11 mouse cellular contexts compared by ENCODE assay signal in the genomic region with DNA sequence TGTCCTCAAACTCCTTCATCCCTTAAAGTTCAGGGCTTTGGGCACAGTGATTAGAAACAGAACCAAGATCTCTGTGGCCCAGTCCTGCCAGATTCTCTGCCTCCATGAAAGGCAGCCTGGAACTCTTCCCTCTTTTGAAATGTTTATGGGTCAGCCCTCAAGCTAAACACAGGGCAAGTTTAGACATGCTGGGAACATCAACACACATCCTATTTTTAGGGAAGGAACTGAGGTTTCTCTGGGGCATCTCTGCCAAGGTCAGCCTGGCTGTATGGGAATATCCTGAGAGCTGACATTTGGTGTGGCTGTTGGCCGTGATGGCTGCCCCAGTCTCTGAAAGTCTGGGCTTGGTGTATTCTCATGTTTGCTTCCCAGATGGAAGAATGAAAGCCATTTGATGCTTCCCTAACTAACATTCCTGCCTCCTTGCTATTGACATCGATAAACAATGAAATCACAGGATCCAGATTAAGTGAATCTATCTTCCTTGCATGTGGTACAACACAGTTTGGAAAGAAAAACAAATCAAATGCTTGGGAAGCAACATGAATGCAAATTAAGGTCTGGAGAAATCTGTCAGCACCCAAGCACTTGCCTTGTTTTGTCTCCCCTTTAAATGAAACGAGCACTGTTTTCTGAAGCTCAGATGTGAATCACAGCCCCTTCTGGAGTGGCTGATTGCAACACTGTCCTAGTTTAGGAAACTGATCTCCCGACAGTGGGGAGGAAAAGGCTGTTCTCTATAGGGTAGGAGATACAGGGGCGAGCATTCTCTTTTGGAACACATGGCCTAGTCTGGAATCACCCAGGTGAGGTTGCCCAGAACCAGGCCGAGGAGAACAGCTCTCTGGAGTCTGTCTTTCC. TPM values are rescaled to one million over a fixed set of nuclear protein-coding genes. Genes with fewer than 3 reads are reported as not detected.
A peak's percentile ranks its signal among the peaks of the same experiment; 100 is the strongest.
DNase-seq lines count a peak whose midpoint lies in the region; ATAC-seq and TF ChIP-seq lines count a peak whose summit lies in the region.
"Had no signal": no experiment of that assay in that cellular context is flagged by ENCODE, and none has a peak within 500 bp of the region (broad histone marks: within the 10 kb centered on the region; RNA-seq: fewer than 3 reads in every experiment).

No protein-coding gene starts in this region.

- no peaks in the 10 kb centered on the region for H3K36me3 ChIP-seq in hindbrain, postnatal 0 days (ENCODE audit: insufficient read depth, low read length)
- H3K36me3 ChIP-seq in hindbrain, embryonic 12.5 days = no peaks in the 10 kb centered on the region
- H3K36me3 ChIP-seq: embryonic facial prominence, embryonic 12.5 days; limb, embryonic 15.5 days; midbrain, embryonic 13.5 days had no signal

- TF ChIP-seq CTCF in hindbrain, postnatal 0 days (IDR thresholded peaks at IDR 0.05; ENCODE audit: low read depth) = no peak

- no peak for DNase-seq in hindbrain, postnatal 0 days (ENCODE audit: low spot score)
- peak; percentile 55 for DNase-seq in adipocyte (ENCODE audit: low spot score)
- DNase-seq in cerebellum, adult 9-11 months = peak; percentile 82
- DNase-seq in lung, postnatal 4 days = peak; percentile 34 to 82
- no peak for DNase-seq in adrenal gland, postnatal 14 days
- DNase-seq in testis, postnatal 14 days (ENCODE audit: low spot score) = no peak
- DNase-seq: heart, adult 2 months had no signal

- no peak for ATAC-seq in hindbrain, postnatal 0 days
- ATAC-seq in hindbrain, embryonic 12.5 days (ENCODE audit: low FRiP score) = no peak
- ATAC-seq: midbrain, embryonic 13.5 days had no signal

- H3K9ac ChIP-seq in hindbrain, postnatal 0 days (replicated peaks; ENCODE audit: low read length) = no peak overlapping the region
- H3K9ac ChIP-seq in hindbrain, embryonic 12.5 days = no peak overlapping the region
- H3K9ac ChIP-seq: embryonic facial prominence, embryonic 12.5 days; limb, embryonic 15.5 days; midbrain, embryonic 13.5 days had no signal

- no peaks in the 10 kb centered on the region for H3K27me3 ChIP-seq in hindbrain, postnatal 0 days (ENCODE audit: insufficient read depth, low read length)
- H3K27me3 ChIP-seq in hindbrain, embryonic 12.5 days = no peaks in the 10 kb centered on the region
- H3K27me3 ChIP-seq: embryonic facial prominence, embryonic 12.5 days; limb, embryonic 15.5 days; midbrain, embryonic 13.5 days had no signal

- 55% methylated on average over 6 of the region's 6 CpGs for WGBS in hindbrain, postnatal 0 days
- 57% methylated on average over 6 of the region's 6 CpGs for WGBS in hindbrain, embryonic 12.5 days

- H3K27ac ChIP-seq in hindbrain, postnatal 0 days = peak overlapping the region; percentile 36; the same call in 1 of the 2 replicates
- no peak overlapping the region for H3K27ac ChIP-seq in hindbrain, embryonic 12.5 days
- H3K27ac ChIP-seq: embryonic facial prominence, embryonic 12.5 days; heart, adult 2 months; limb, embryonic 15.5 days; midbrain, embryonic 13.5 days had no signal

- H3K9me3 ChIP-seq in hindbrain, postnatal 0 days (ENCODE audit: low read length) = no peaks in the 10 kb centered on the region
- H3K9me3 ChIP-seq in hindbrain, embryonic 12.5 days (replicated peaks) = no peaks in the 10 kb centered on the region
- H3K9me3 ChIP-seq: embryonic facial prominence, embryonic 12.5 days; limb, embryonic 15.5 days; midbrain, embryonic 13.5 days had no signal

- no peak overlapping the region for H3K4me2 ChIP-seq in hindbrain, postnatal 0 days (ENCODE audit: low read depth, low read length)
- H3K4me2 ChIP-seq in hindbrain, embryonic 12.5 days (replicated peaks) = no peak overlapping the region
- H3K4me2 ChIP-seq: embryonic facial prominence, embryonic 12.5 days; limb, embryonic 15.5 days; midbrain, embryonic 13.5 days had no signal

- no peak overlapping the region for H3K4me3 ChIP-seq in hindbrain, postnatal 0 days (ENCODE audit: low read length)
- no peak overlapping the region for H3K4me3 ChIP-seq in hindbrain, embryonic 12.5 days
- H3K4me3 ChIP-seq: embryonic facial prominence, embryonic 12.5 days; heart, adult 2 months; limb, embryonic 15.5 days; midbrain, embryonic 13.5 days had no signal

- no peaks in the 10 kb centered on the region for H3K4me1 ChIP-seq in hindbrain, postnatal 0 days (ENCODE audit: insufficient read depth, low read length)
- H3K4me1 ChIP-seq in hindbrain, embryonic 12.5 days = no peaks in the 10 kb centered on the region
- H3K4me1 ChIP-seq: limb, embryonic 15.5 days; midbrain, embryonic 13.5 days had no signal

RNA-seq across cellular contexts. Expression of gene Nmnat2, which starts 37.7 kb away (rescaled TPM):
- total RNA-seq in hindbrain, postnatal 0 days (2014; rRNA removed) = 120 and 121 TPM in 2 replicates
- 58.0 and 70.5 TPM in 2 replicates for polyA plus RNA-seq in hindbrain, postnatal 0 days (2015; fragmentation: Nextera tagmentation; extraction: Ambion mirVana)
- polyA plus RNA-seq in hindbrain, embryonic 12.5 days (2016; fragmentation: Nextera tagmentation; extraction: Ambion mirVana) = 37.7 and 39.7 TPM in 2 replicates
- total RNA-seq in adrenal gland, postnatal 14 days (2021) = 0.96 and 2.6 TPM in 2 replicates

Comparison
In these comparisons a context has a peak if more than half of its experiments do, and no peak if none do; other contexts are left out.
1. DNase-seq: peak in adipocyte (single experiment), cerebellum, adult 9-11 months (single experiment) and lung, postnatal 4 days (2 of 2); none in hindbrain, postnatal 0 days (single experiment), adrenal gland, postnatal 14 days (single experiment) and testis, postnatal 14 days (single experiment).
2. RNA of gene Nmnat2, which starts 37.7 kb away (total RNA-seq): 120 to 121 TPM in hindbrain, postnatal 0 days; 0.96 to 2.6 TPM in adrenal gland, postnatal 14 days; every median in the first group is over 10 times any median in the second.